Mouse (Mus musculus): Measurements from ENCODE around the gene Ppp6r2. TPM values are rescaled to one million over a fixed set of nuclear protein-coding genes. Genes with fewer than 3 reads are reported as not detected.

The Ppp6r2 gene
- 10 to 100 TPM; 19.8 to 22.8 TPM for polyA plus RNA-seq (2017; shearing (Covaris generic))

GRCm38 (mm10) chr15:89210915-89211715 is at the start of gene Ppp6r2:
Gene Ppp6r2, plus strand, starts transcription at chr15:89211553.

GRCm38 (mm10) chr15:89180571-89181229 is 30.7 kb upstream of the Ppp6r2 start, which contains the start of gene Plxnb2:
Gene Plxnb2, minus strand, starts transcription at chr15:89180788.

GRCm38 (mm10) chr15:89196313-89196706 is 15.0 kb upstream of the Ppp6r2 start, which contains the start of gene Dennd6b:
Gene Dennd6b, minus strand, starts transcription at chr15:89196496.

GRCm38 (mm10) chr15:89315190-89315731 is 103.9 kb downstream of the Ppp6r2 start, which contains the start of gene Sbf1:
Gene Sbf1, minus strand, starts transcription at chr15:89315311.

GRCm38 (mm10) chr15:89322670-89323522 is 111.5 kb downstream of the Ppp6r2 start, which contains the start of gene Adm2:
Gene Adm2, plus strand, starts transcription at chr15:89322720.

GRCm38 (mm10) chr15:89334271-89334670 is 122.9 kb downstream of the Ppp6r2 start, which contains the start of gene Miox:
Gene Miox, plus strand, starts transcription at chr15:89334398.

Other genes starting within 250 kb of the Ppp6r2 start
- under 1 TPM in 1 of 2 experiments, not detected in 1; 0.18 TPM for gene Mlc1, start 232.5 kb upstream of the Ppp6r2 start, polyA plus RNA-seq (2017; shearing (Covaris generic))
- gene Mov10l1, start 228.6 kb upstream of the Ppp6r2 start, polyA plus RNA-seq (2017; shearing (Covaris generic)) = under 1 TPM; 0.13 to 0.84 TPM
- 1 to 10 TPM in 1 of 2 experiments, under 1 TPM in 1; 0.88 to 1.2 TPM for gene Panx2, start 151.8 kb upstream of the Ppp6r2 start, polyA plus RNA-seq (2017; shearing (Covaris generic))
- gene Trabd, start 136.4 kb upstream of the Ppp6r2 start, polyA plus RNA-seq (2017; shearing (Covaris generic)) = 10 to 100 TPM; 86.7 to 98.2 TPM
- 10 to 100 TPM; 53.0 to 58.7 TPM for gene Selenoo, start 122.5 kb upstream of the Ppp6r2 start, polyA plus RNA-seq (2017; shearing (Covaris generic))
- gene Tubgcp6, start 88.4 kb upstream of the Ppp6r2 start, polyA plus RNA-seq (2017; shearing (Covaris generic)) = 10 to 100 TPM; 24.7 to 25.1 TPM
- gene Hdac10, start 82.9 kb upstream of the Ppp6r2 start, polyA plus RNA-seq (2017; shearing (Covaris generic)) = 10 to 100 TPM; 55.7 to 63.3 TPM
- 10 to 100 TPM in 1 of 2 experiments, 1 to 10 TPM in 1; 8.4 to 18.8 TPM for gene Mapk12, start 70.8 kb upstream of the Ppp6r2 start, polyA plus RNA-seq (2017; shearing (Covaris generic))
- gene Mapk11, start 61.9 kb upstream of the Ppp6r2 start, polyA plus RNA-seq (2017; shearing (Covaris generic)) = 100 to 1,000 TPM in 1 of 2 experiments, 10 to 100 TPM in 1; 50.7 to 111 TPM
- gene Plxnb2, start 30.8 kb upstream of the Ppp6r2 start, polyA plus RNA-seq (2017; shearing (Covaris generic)) = 1 to 10 TPM; 2.3 to 6.2 TPM
- 10 to 100 TPM; 36.9 to 42.4 TPM for gene Dennd6b, start 15.1 kb upstream of the Ppp6r2 start, polyA plus RNA-seq (2017; shearing (Covaris generic))
- gene Sbf1, start 103.8 kb downstream of the Ppp6r2 start, polyA plus RNA-seq (2017; shearing (Covaris generic)) = 100 to 1,000 TPM; 183 to 186 TPM
- gene Adm2, start 111.2 kb downstream of the Ppp6r2 start, polyA plus RNA-seq (2017; shearing (Covaris generic)) = not detected
- not detected for gene Miox, start 122.8 kb downstream of the Ppp6r2 start, polyA plus RNA-seq (2017; shearing (Covaris generic))
- 10 to 100 TPM; 57.0 to 69.5 TPM for gene Lmf2, start 144.1 kb downstream of the Ppp6r2 start, polyA plus RNA-seq (2017; shearing (Covaris generic))
- 100 to 1,000 TPM; 139 to 146 TPM for gene Ncaph2, start 144.2 kb downstream of the Ppp6r2 start, polyA plus RNA-seq (2017; shearing (Covaris generic))
- gene Sco2, start 162.3 kb downstream of the Ppp6r2 start, polyA plus RNA-seq (2017; shearing (Covaris generic)) = 10 to 100 TPM in 1 of 2 experiments, 1 to 10 TPM in 1; 7.7 to 19.2 TPM
- gene Tymp, start 165.5 kb downstream of the Ppp6r2 start, polyA plus RNA-seq (2017; shearing (Covaris generic)) = 1 to 10 TPM; 1.5 to 1.8 TPM
- gene Odf3b, start 167.7 kb downstream of the Ppp6r2 start, polyA plus RNA-seq (2017; shearing (Covaris generic)) = 1 to 10 TPM in 1 of 2 experiments, under 1 TPM in 1; 0.71 to 1.4 TPM
- under 1 TPM; 0.13 to 0.83 TPM for gene Klhdc7b, start 173.4 kb downstream of the Ppp6r2 start, polyA plus RNA-seq (2017; shearing (Covaris generic))
- gene Syce3, start 198.9 kb downstream of the Ppp6r2 start, polyA plus RNA-seq (2017; shearing (Covaris generic)) = under 1 TPM in 1 of 2 experiments, not detected in 1; 0.62 TPM
- 1 to 10 TPM in 1 of 2 experiments, under 1 TPM in 1; 0.64 to 1.6 TPM for gene Cpt1b, start 214.3 kb downstream of the Ppp6r2 start, polyA plus RNA-seq (2017; shearing (Covaris generic))
- gene C730034F03Rik, start 218.0 kb downstream of the Ppp6r2 start, polyA plus RNA-seq (2017; shearing (Covaris generic)) = 1 to 10 TPM; 3.3 to 6.9 TPM
- not detected for gene Gm44502, start 218.1 kb downstream of the Ppp6r2 start, polyA plus RNA-seq (2017; shearing (Covaris generic))
- 100 to 1,000 TPM; 103 to 119 TPM for gene Chkb, start 218.4 kb downstream of the Ppp6r2 start, polyA plus RNA-seq (2017; shearing (Covaris generic))
- under 1 TPM; 0.27 to 0.86 TPM for gene Mapk8ip2, start 242.4 kb downstream of the Ppp6r2 start, polyA plus RNA-seq (2017; shearing (Covaris generic))